Mouse (Mus musculus) myocyte (in vitro differentiated cells): Measurements from ENCODE around the gene Ttll13. TPM values are rescaled to one million over a fixed set of nuclear protein-coding genes. Genes with fewer than 3 reads are reported as not detected.

ENCODE experiments used
- H3K27me3 ChIP-seq: one replicate; pipeline ENCODE4 v1.6.1; 2011; ENCODE audit not compliant: control insufficient read depth, insufficient read depth, insufficient read length
- H3K36me3 ChIP-seq: one replicate; pipeline ENCODE4 v1.6.1; 2011; ENCODE audit not compliant: control insufficient read depth, insufficient read depth
- H3K4me2 ChIP-seq: one replicate; pipeline ENCODE4 v1.6.1; 2011; ENCODE audit warnings: low read depth, control low read depth
- H3K4me3 ChIP-seq: one replicate; pipeline ENCODE4 v1.5.1; 2011; ENCODE audit warnings: mild to moderate bottlenecking, control low read depth, moderate library complexity
- H3K79me2 ChIP-seq: one replicate; pipeline ENCODE4 v1.6.1; 2011; ENCODE audit not compliant: control insufficient read depth, insufficient read depth
- H3ac ChIP-seq: one replicate; pipeline ENCODE4 v1.6.1; 2011; ENCODE audit not compliant: control insufficient read depth, insufficient read length
- CEBPB ChIP-seq: IDR thresholded peaks from 2 replicates; pipeline ENCODE4 v1.6.1; 2011; ENCODE audit warnings: mild to moderate bottlenecking, moderate library complexity; ENCODE audit not compliant: poor library complexity, insufficient read depth, severe bottlenecking
- E2F4 ChIP-seq: IDR thresholded peaks from one replicate; pipeline ENCODE4 v1.6.1; 2011; ENCODE audit warnings: mild to moderate bottlenecking, control low read depth, moderate library complexity; ENCODE audit not compliant: insufficient read depth
- MAX ChIP-seq: IDR thresholded peaks from one replicate; pipeline ENCODE4 v1.6.1; 2011; ENCODE audit warnings: low read depth, mild to moderate bottlenecking, control low read depth
- MYOD1 ChIP-seq, 3 experiments: IDR thresholded peaks; one replicate each; pipeline ENCODE4 v1.6.1; 2011; ENCODE audit warnings: control low read depth in 2 of 3, low read depth in 2 of 3, mild to moderate bottlenecking in 2 of 3, moderate library complexity in 1 of 3; ENCODE audit not compliant: insufficient read length in 2 of 3, control insufficient read depth in 1 of 3
- MYOG ChIP-seq, 3 experiments: IDR thresholded peaks; one replicate each; pipeline ENCODE4 v1.6.1; 2011; ENCODE audit warnings: control low read depth in 2 of 3, low read depth in 2 of 3, mild to moderate bottlenecking in 2 of 3; ENCODE audit not compliant: insufficient read length in 2 of 3, control insufficient read depth in 1 of 3, insufficient read depth in 1 of 3
- POLR2A ChIP-seq: IDR thresholded peaks from one replicate; pipeline ENCODE4 v1.6.1; 2011; ENCODE audit warnings: low read depth, mild to moderate bottlenecking, control low read depth, moderate library complexity; ENCODE audit not compliant: insufficient read length
- POLR2AphosphoS2 ChIP-seq: IDR thresholded peaks from one replicate; pipeline ENCODE4 v1.6.1; 2011; ENCODE audit warnings: low read depth, control low read depth; ENCODE audit not compliant: insufficient read length
- REST ChIP-seq: IDR thresholded peaks from one replicate; pipeline ENCODE4 v1.6.1; 2011; ENCODE audit warnings: mild to moderate bottlenecking, control low read depth, moderate library complexity; ENCODE audit not compliant: insufficient read depth, insufficient read length
- SRF ChIP-seq: IDR thresholded peaks from one replicate; pipeline ENCODE4 v1.6.1; 2011; ENCODE audit warnings: low read depth; ENCODE audit not compliant: control insufficient read depth, insufficient read length
- TCF12 ChIP-seq: IDR thresholded peaks from one replicate; pipeline ENCODE4 v1.6.1; 2011; ENCODE audit warnings: mild to moderate bottlenecking, control low read depth; ENCODE audit not compliant: poor library complexity, insufficient read depth, severe bottlenecking
- TCF3 ChIP-seq: IDR thresholded peaks from one replicate; pipeline ENCODE4 v1.6.1; 2011; ENCODE audit warnings: low read depth, control low read depth; ENCODE audit not compliant: insufficient read length
- USF1 ChIP-seq: IDR thresholded peaks from one replicate; pipeline ENCODE4 v1.6.1; 2011; ENCODE audit warnings: low read depth, mild to moderate bottlenecking, control low read depth, moderate library complexity
- polyA plus RNA-seq: library from polyadenylated mRNA; unstranded; fragments of >200 nt; fragmentation: generic; extraction: Trizol; gene quantifications from one replicate; pipeline ENCODE4 v1.2.1, GENCODE M21; 2012; ENCODE audit warnings: missing spikeins

Gene Ttll13
- polyA plus RNA-seq = 0.24 TPM

- Histone ChIP-seq H3K4me2 (peak within 1 kb of the TSS; percentile 70), H3ac (peak within 1 kb of the TSS; percentile 22), H3K4me3 (peak within 1 kb of the TSS; percentile 31), H3K79me2 (no peaks in the 10 kb centered on the region), H3K27me3 (no peaks in the 10 kb centered on the region), H3K36me3 (no peaks in the 10 kb centered on the region)
- TF ChIP-seq REST (no peak), TCF3 (no peak), E2F4 (peak; percentile 37), USF1 (no peak), MYOD1 (IDR thresholded peaks at IDR 0.05; ENCODE audit: control insufficient read depth in 1 of 3, insufficient read length in 2 of 3, low read depth in 2 of 3) (no peak), POLR2A (peak; percentile 11), POLR2AphosphoS2 (no peak)
These were observed at the start of gene Ttll13 for GRCm38 (mm10) chr7:80246148-80246721. Gene Ttll13, plus strand, starts transcription at chr7:80246376.

- TF ChIP-seq POLR2A = no peak
- no peak for TF ChIP-seq POLR2AphosphoS2
- TF ChIP-seq TCF12 = no peak
- TF ChIP-seq REST = no peak
- peak in 1 of 3 experiments; percentile 47 for TF ChIP-seq MYOD1 (IDR thresholded peaks at IDR 0.05; ENCODE audit: control insufficient read depth in 1 of 3, insufficient read length in 2 of 3, low read depth in 2 of 3)
- no peak for TF ChIP-seq E2F4
- no peak for TF ChIP-seq CEBPB
- no peak for TF ChIP-seq USF1
- TF ChIP-seq MYOG (IDR thresholded peaks at IDR 0.05; ENCODE audit: control insufficient read depth in 1 of 3, insufficient read depth in 1 of 3, insufficient read length in 2 of 3, low read depth in 2 of 3) = peak in 1 of 3 experiments; percentile 45
- Histone ChIP-seq H3K4me3 (peak overlapping the region; percentile 55), H3ac (no peak overlapping the region), H3K79me2 (peaks cover 60% of the 10 kb centered on the region), H3K27me3 (no peaks in the 10 kb centered on the region), H3K36me3 (no peaks in the 10 kb centered on the region), H3K4me2 (peak overlapping the region; percentile 79)
These were observed 48.8 kb upstream of the Ttll13 start for GRCm38 (mm10) chr7:80197371-80197770.

GRCm38 (mm10) chr7:80197941-80198778, 48.0 kb upstream of the Ttll13 start:
- H3K36me3 ChIP-seq = no peaks in the 10 kb centered on the region
- TF ChIP-seq REST (peak; percentile 6), SRF (no peak), E2F4 (no peak), MYOG (IDR thresholded peaks at IDR 0.05; ENCODE audit: control insufficient read depth in 1 of 3, insufficient read depth in 1 of 3, insufficient read length in 2 of 3, low read depth in 2 of 3) (peak in 2 of 3 experiments; percentile 39 to 55), TCF12 (no peak), CEBPB (no peak), POLR2A (peak; percentile 83), POLR2AphosphoS2 (no peak), MYOD1 (IDR thresholded peaks at IDR 0.05; ENCODE audit: control insufficient read depth in 1 of 3, insufficient read length in 2 of 3, low read depth in 2 of 3) (no peak), MAX (no peak), TCF3 (no peak), USF1 (peak; percentile 75)

GRCm38 (mm10) chr7:80198863-80199262, 47.3 kb upstream of the Ttll13 start:
- TF ChIP-seq SRF = no peak
- TF ChIP-seq USF1 = no peak
- no peak for TF ChIP-seq MYOG (IDR thresholded peaks at IDR 0.05; ENCODE audit: control insufficient read depth in 1 of 3, insufficient read depth in 1 of 3, insufficient read length in 2 of 3, low read depth in 2 of 3)
- TF ChIP-seq MAX = no peak
- TF ChIP-seq POLR2AphosphoS2 = no peak
- TF ChIP-seq CEBPB = no peak
- no peak for TF ChIP-seq TCF12
- no peak for TF ChIP-seq TCF3
- no peak for TF ChIP-seq E2F4
- no peak for TF ChIP-seq MYOD1 (IDR thresholded peaks at IDR 0.05; ENCODE audit: control insufficient read depth in 1 of 3, insufficient read length in 2 of 3, low read depth in 2 of 3)
- no peak for TF ChIP-seq REST
- no peak for TF ChIP-seq POLR2A
- no peaks in the 10 kb centered on the region for H3K27me3 ChIP-seq
- H3ac ChIP-seq = peak overlapping the region; percentile 92

More at GRCm38 (mm10) chr7:80197941-80198778, 48.0 kb upstream of the Ttll13 start:
- no peaks in the 10 kb centered on the region for H3K27me3 ChIP-seq
- H3K4me2 ChIP-seq = peak overlapping the region; percentile 79
- peaks cover 62% of the 10 kb centered on the region for H3K79me2 ChIP-seq
- peak overlapping the region; percentile 92 for H3ac ChIP-seq
- H3K4me3 ChIP-seq = peak overlapping the region; percentile 55

More at GRCm38 (mm10) chr7:80198863-80199262, 47.3 kb upstream of the Ttll13 start:
- H3K4me2 ChIP-seq = peak overlapping the region; percentile 79
- H3K79me2 ChIP-seq = peaks cover 62% of the 10 kb centered on the region
- H3K36me3 ChIP-seq = no peaks in the 10 kb centered on the region
- peak overlapping the region; percentile 55 for H3K4me3 ChIP-seq
